Mouse (Mus musculus) small intestine, adult 2 months (tissue): ENCODE results near the gene Hdgf. TPM values are rescaled to one million over a fixed set of nuclear protein-coding genes. Genes with fewer than 3 reads are reported as not detected.

Experiments used
- H3K27ac ChIP-seq: fragments of 200-500 bp; 2 replicates; pipeline ENCODE4 v1.5.1; 2012; ENCODE audit warnings: low read depth, low read length, control low read depth, inconsistent platforms; ENCODE audit not compliant: insufficient read depth
- H3K27me3 ChIP-seq: fragments of 200-500 bp; 2 replicates; pipeline ENCODE4 v1.6.1; 2012; ENCODE audit warnings: mild to moderate bottlenecking, moderate library complexity, low read length, inconsistent platforms; ENCODE audit not compliant: control insufficient read depth, insufficient read depth
- H3K36me3 ChIP-seq: fragments of 200-500 bp; 2 replicates; pipeline ENCODE4 v1.6.1; 2012; ENCODE audit warnings: mild to moderate bottlenecking, low read length, control low read depth, inconsistent platforms; ENCODE audit not compliant: control insufficient read depth, insufficient read depth
- H3K4me1 ChIP-seq: fragments of 200-500 bp; 2 replicates; pipeline ENCODE4 v1.6.1; 2012; ENCODE audit warnings: low read length, inconsistent platforms, mixed read lengths; ENCODE audit not compliant: control insufficient read depth, insufficient read depth, insufficient read length
- H3K4me3 ChIP-seq: fragments of 200-500 bp; 2 replicates; pipeline ENCODE4 v1.5.1; 2012; ENCODE audit warnings: low read depth, mild to moderate bottlenecking, control low read depth, inconsistent platforms, low read length, moderate library complexity
- CTCF ChIP-seq: fragments of 200-500 bp; IDR thresholded peaks from 2 replicates; pipeline ENCODE4 v1.5.1; 2012; ENCODE audit warnings: low read depth, mild to moderate bottlenecking, control low read depth, inconsistent platforms, low read length, moderate library complexity, mixed read lengths; ENCODE audit not compliant: insufficient replicate concordance, insufficient read length; ENCODE audit errors: extremely low read depth
- POLR2A ChIP-seq: fragments of 200-500 bp; IDR thresholded peaks from 2 replicates; pipeline ENCODE4 v1.6.1; 2012; ENCODE audit warnings: low read depth, mild to moderate bottlenecking, control low read depth, inconsistent platforms, low read length, moderate library complexity
- WGBS: fragments of 180-500 bp; shearing (Covaris S2); methylation state at CpG from one replicate; pipeline ENCODE4 v1.1.7; 2018; 5-methylcytosine and 5-hydroxymethylcytosine counted together
- polyA plus RNA-seq: library from polyadenylated mRNA; depleted of rRNA; stranded (reverse); fragments of >200 nt; gene quantifications from 2 replicates; pipeline ENCODE4 v1.2.3, GENCODE M21; 2012

Gene Hdgf
- polyA plus RNA-seq, 1 experiment = 44.5 TPM

GRCm38 (mm10) chr3:87946541-87946860 is 40.4 kb downstream of the Hdgf start:
- Histone ChIP-seq H3K27ac (no peak overlapping the region), H3K4me1 (no peaks in the 10 kb centered on the region), H3K36me3 (peaks cover 7% of the 10 kb centered on the region), H3K27me3 (peaks cover 46% of the 10 kb centered on the region), H3K4me3 (no peak overlapping the region)
- WGBS = 50% methylated on average over 1 of the region's 1 CpGs
- no peak for TF ChIP-seq POLR2A
- TF ChIP-seq CTCF = no peak

GRCm38 (mm10) chr3:87947056-87947810 is 41.1 kb downstream of the Hdgf start:
- no peak overlapping the region for H3K27ac ChIP-seq
- no peaks in the 10 kb centered on the region for H3K4me1 ChIP-seq
- WGBS = 14% methylated on average over 26 of the region's 26 CpGs
- no peak overlapping the region for H3K4me3 ChIP-seq
- no peak for TF ChIP-seq CTCF
- no peak for TF ChIP-seq POLR2A
- H3K27me3 ChIP-seq = peaks cover 52% of the 10 kb centered on the region
- peaks cover 2% of the 10 kb centered on the region for H3K36me3 ChIP-seq

DNA sequence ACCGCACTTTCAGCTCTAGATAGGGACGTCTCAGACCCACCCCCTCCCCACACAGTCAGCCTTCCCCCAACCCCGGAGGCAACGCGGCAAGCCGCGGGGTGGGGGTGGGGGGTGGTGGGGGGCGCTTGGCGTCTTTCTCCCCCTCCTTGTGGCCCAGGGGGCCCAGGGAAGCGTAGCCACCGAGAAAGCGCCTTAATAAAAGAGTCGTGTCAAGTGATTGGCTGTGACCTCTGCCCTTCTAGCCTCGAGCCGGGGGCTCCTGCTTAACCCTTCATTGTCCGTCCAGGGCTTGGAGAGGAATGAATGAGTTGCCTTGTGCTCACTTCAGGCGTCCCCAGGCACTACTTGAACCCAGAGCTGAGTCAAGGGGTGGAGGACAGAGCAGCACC is 41.7 kb downstream of the Hdgf start:
- Histone ChIP-seq H3K27me3 (peaks cover 58% of the 10 kb centered on the region), H3K27ac (no peak overlapping the region), H3K36me3 (no peaks in the 10 kb centered on the region), H3K4me3 (no peak overlapping the region), H3K4me1 (no peaks in the 10 kb centered on the region)
- TF ChIP-seq CTCF (no peak), POLR2A (no peak)
- 5% methylated on average over 17 of the region's 17 CpGs for WGBS

GRCm38 (mm10) chr3:87948378-87949265 is 42.5 kb downstream of the Hdgf start, which contains the start of gene Crabp2:
Crabp2 (plus strand) TSS chr3:87948666.
- Histone ChIP-seq H3K4me3 (peak within 1 kb of the TSS; percentile 18; the same call in 1 of the 2 replicates), H3K27me3 (peaks cover 65% of the 10 kb centered on the region), H3K4me1 (no peaks in the 10 kb centered on the region), H3K27ac (no peak within 1 kb of the TSS), H3K36me3 (no peaks in the 10 kb centered on the region)
- 7% methylated on average over 35 of the region's 35 CpGs for WGBS
- TF ChIP-seq POLR2A = no peak
- TF ChIP-seq CTCF = no peak

DNA sequence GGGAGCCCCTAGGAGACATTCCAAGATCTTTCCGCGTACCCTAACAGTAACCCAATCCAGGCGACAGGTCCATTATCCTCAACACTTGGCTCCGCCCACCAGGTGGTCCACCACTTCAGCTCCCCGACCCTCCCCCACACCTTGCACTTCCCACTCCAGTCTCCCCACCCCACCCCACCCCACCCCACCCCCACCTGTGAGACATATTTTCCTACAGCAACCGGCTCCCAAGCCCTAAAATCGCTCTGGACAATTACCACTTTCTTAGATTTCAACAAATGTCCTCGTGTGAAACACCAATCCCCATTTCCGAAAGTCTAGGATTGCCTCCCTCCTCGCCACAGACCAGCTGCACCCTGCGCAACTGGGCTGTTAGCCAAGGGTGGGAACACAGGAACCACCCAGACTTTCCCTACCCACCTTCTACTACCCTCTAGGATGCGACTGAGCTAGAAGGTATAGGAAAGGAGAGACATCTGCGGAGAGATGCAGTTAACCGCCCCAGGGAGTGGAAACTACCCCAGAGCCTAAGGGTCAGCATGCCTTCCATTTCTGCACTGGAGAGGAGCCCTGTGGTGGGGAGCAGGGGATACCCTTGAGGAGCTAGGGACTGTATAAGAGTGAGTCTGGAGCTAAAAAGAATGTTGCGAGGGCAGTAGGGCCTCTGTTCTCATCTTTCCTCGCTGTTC is 43.3 kb downstream of the Hdgf start:
- WGBS = 32% methylated on average over 16 of the region's 16 CpGs
- H3K27me3 ChIP-seq = peaks cover 65% of the 10 kb centered on the region
- H3K27ac ChIP-seq = no peak overlapping the region
- H3K36me3 ChIP-seq = no peaks in the 10 kb centered on the region
- no peak overlapping the region for H3K4me3 ChIP-seq
- no peaks in the 10 kb centered on the region for H3K4me1 ChIP-seq
- TF ChIP-seq POLR2A (no peak), CTCF (no peak)

GRCm38 (mm10) chr3:87949955-87950515 is 43.9 kb downstream of the Hdgf start:
- Histone ChIP-seq H3K4me3 (no peak overlapping the region), H3K27me3 (peaks cover 65% of the 10 kb centered on the region), H3K4me1 (no peaks in the 10 kb centered on the region), H3K27ac (no peak overlapping the region), H3K36me3 (no peaks in the 10 kb centered on the region)
- no peak for TF ChIP-seq POLR2A
- TF ChIP-seq CTCF = no peak
- 29% methylated on average over 13 of the region's 13 CpGs for WGBS
